Mouse (Mus musculus): Measurements from ENCODE around the gene Rbms1.
A peak's percentile ranks its signal among the peaks of the same experiment; 100 is the strongest.

The Rbms1 gene

GRCm38 (mm10) chr2:60748585-60748984 lies 214.4 kb downstream of the Rbms1 start:
- no peak for DNase-seq

GRCm38 (mm10) chr2:60747590-60747989 lies 215.4 kb downstream of the Rbms1 start:
- no peak for DNase-seq

- no peak for DNase-seq
These were observed 218.3 kb downstream of the Rbms1 start for GRCm38 (mm10) chr2:60744674-60745073.

- no peak for DNase-seq
These were observed 223.4 kb downstream of the Rbms1 start for GRCm38 (mm10) chr2:60739389-60740137.

- no peak for DNase-seq
These were observed 232.1 kb downstream of the Rbms1 start for GRCm38 (mm10) chr2:60730929-60731328.

- no peak for DNase-seq
These were observed 233.0 kb downstream of the Rbms1 start for GRCm38 (mm10) chr2:60730024-60730423.

GRCm38 (mm10) chr2:60728902-60729585 lies 233.9 kb downstream of the Rbms1 start:
- DNase-seq: no peak

- DNase-seq: no peak
These were observed 238.3 kb downstream of the Rbms1 start for GRCm38 (mm10) chr2:60724660-60725059.

- DNase-seq: no peak
These were observed 240.0 kb downstream of the Rbms1 start for GRCm38 (mm10) chr2:60722967-60723366.

GRCm38 (mm10) chr2:60722514-60722913 lies 240.5 kb downstream of the Rbms1 start, which contains the start of gene Itgb6:
Gene Itgb6 (minus strand): TSS chr2:60722643.
- no peak for DNase-seq

GRCm38 (mm10) chr2:60720906-60721305 lies 242.1 kb downstream of the Rbms1 start:
- peak; percentile 23 for DNase-seq

GRCm38 (mm10) chr2:60720205-60720604 lies 242.8 kb downstream of the Rbms1 start:
- DNase-seq: no peak

- DNase-seq: no peak
These were observed 245.6 kb downstream of the Rbms1 start for GRCm38 (mm10) chr2:60717348-60717747.

GRCm38 (mm10) chr2:60716549-60716948 lies 246.4 kb downstream of the Rbms1 start:
- DNase-seq: no peak

- DNase-seq: no peak
These were observed 247.2 kb downstream of the Rbms1 start for GRCm38 (mm10) chr2:60715771-60716170.

- no peak for DNase-seq
These were observed 248.0 kb downstream of the Rbms1 start for GRCm38 (mm10) chr2:60714971-60715502.

- DNase-seq: no peak
These were observed 248.5 kb downstream of the Rbms1 start for GRCm38 (mm10) chr2:60714475-60714874.

GRCm38 (mm10) chr2:60713857-60714256 lies 249.1 kb downstream of the Rbms1 start:
- DNase-seq: no peak

GRCm38 (mm10) chr2:60712891-60713290 lies 250.1 kb downstream of the Rbms1 start:
- DNase-seq: no peak

GRCm38 (mm10) chr2:60712483-60712882 lies 250.5 kb downstream of the Rbms1 start:
- no peak for DNase-seq

- DNase-seq: no peak
These were observed 251.7 kb downstream of the Rbms1 start for GRCm38 (mm10) chr2:60711098-60711880.

- DNase-seq: no peak
These were observed 252.7 kb downstream of the Rbms1 start for GRCm38 (mm10) chr2:60710317-60710716.

GRCm38 (mm10) chr2:60708671-60709070 lies 254.3 kb downstream of the Rbms1 start:
- DNase-seq: no peak

Data from cerebellum, adult 8-10 months (tissue).